Mouse (Mus musculus) megakaryocyte, embryonic 14.5 days (primary cell): ENCODE data around the gene Xbp1.

Experiments used
- FLI1 ChIP-seq: IDR thresholded peaks from 2 replicates; pipeline ENCODE4 v1.6.1; 2012; ENCODE audit warnings: low read length, inconsistent platforms, mixed read lengths
- GATA1 ChIP-seq: IDR thresholded peaks from 3 replicates; pipeline ENCODE4 v1.6.1; 2012; ENCODE audit warnings: mixed read lengths, low read length, inconsistent platforms, borderline replicate concordance

GRCm38 (mm10) chr11:5533108-5533507 is 12.6 kb downstream of the Xbp1 start:
- no peak for TF ChIP-seq FLI1
- TF ChIP-seq GATA1: no peak
